Mouse (Mus musculus): ENCODE results near the gene Tmigd3. TPM values are rescaled to one million over a fixed set of nuclear protein-coding genes. Genes with fewer than 3 reads are reported as not detected.
A peak's percentile ranks its signal among the peaks of the same experiment; 100 is the strongest.

Gene Tmigd3
- total RNA-seq, 2 experiments from 2014 or later: 0.41 TPM; not detected in 1

DNA sequence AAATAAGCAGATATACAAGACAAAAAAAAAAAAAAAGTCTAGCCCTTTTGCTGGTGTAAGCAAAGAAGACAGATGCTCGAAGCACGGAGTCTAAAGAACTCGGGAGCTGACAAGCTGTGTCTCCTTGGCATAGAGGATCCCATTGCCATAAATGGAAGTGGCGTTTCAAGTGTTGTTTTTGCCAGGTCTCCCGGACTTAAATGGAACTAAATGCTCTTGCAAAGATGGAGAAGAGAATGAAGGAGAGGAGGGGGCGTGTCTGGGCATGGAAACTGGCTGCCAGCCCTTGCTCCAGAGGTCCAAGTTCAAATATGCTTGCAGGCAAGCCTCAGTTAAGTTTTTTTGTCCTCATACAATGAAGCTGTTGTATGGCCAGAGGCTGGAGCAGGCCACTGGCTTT, 1.3 kb downstream of the Tmigd3 start:
- no peak for DNase-seq (ENCODE audit: extremely low spot score in 1 of 2, low spot score in 2 of 2)
- intact Hi-C loops (cut with DNase I): no loop called here

DNA sequence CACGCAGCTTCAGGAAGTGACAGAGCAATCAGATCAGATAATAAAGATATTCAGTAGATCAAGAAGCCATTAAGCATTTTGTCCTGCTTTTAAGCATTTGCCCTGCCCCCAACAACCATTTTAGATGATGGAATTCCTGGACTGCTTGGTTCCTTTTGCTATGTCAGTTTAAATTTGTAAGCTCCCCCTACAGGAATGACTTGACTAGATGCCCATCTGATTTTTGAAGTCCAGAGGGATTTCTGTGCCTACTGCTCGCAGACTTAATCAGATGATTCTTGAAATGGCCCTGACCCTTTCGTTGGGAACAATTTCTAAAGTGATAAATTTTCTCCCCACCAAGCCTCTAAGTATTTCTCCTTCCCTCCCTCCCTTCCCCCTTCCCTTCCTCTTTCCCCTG, 1.9 kb downstream of the Tmigd3 start:
- no peak for DNase-seq (ENCODE audit: extremely low spot score in 1 of 2, low spot score in 2 of 2)

DNA sequence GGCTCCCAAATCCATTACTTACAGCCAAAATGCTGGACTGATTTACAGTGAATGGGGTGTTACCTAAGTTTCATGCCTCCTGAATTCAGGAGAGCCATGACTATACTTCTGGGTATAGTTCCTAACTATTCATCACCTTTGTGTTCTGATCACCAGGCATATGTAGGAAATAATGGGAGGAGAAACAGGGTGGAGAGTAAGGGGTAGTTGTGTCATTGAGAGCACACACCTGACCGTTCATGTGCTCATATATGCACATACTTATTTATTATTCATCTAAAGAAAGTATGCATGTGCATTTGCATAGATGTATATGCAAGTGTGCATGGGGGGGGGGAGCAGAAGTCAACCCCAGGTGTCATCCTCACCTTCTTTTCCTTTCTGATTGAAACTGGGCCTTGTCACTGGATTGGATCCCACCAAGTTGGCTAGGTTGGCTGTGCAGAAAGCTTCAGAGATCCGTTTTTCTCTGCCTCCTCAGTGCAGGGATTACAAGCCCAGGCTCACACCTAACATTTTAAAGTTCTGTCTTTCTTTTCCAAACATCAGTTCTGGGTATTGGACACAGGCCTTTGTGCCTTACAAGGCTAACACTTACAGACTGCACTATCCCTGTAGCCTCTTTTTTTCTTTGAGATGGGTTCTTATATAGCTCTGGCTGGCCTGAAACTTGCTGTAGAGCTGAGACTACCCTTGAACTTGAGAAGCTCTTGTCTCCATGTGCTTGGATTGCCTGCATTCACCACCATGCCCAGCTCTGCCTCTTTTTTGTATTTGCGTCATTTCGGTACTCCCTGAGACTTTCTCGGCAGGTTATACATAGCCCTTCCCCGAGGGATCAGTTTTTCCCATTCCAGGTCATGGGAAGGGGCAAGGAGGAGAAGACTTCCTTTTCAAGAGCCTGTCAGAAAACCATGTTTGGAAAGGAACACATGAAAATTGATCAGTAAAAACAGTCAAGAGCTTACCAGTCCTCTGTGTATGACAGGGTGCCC, 3.0 kb downstream of the Tmigd3 start:
- intact Hi-C loops (cut with DNase I): no loop called here
- DNase-seq (ENCODE audit: extremely low spot score in 1 of 2, low spot score in 2 of 2): no peak

More for the DNA sequence above, 1.9 kb downstream of the Tmigd3 start:
- intact Hi-C loops (cut with DNase I): no loop called here

DNA sequence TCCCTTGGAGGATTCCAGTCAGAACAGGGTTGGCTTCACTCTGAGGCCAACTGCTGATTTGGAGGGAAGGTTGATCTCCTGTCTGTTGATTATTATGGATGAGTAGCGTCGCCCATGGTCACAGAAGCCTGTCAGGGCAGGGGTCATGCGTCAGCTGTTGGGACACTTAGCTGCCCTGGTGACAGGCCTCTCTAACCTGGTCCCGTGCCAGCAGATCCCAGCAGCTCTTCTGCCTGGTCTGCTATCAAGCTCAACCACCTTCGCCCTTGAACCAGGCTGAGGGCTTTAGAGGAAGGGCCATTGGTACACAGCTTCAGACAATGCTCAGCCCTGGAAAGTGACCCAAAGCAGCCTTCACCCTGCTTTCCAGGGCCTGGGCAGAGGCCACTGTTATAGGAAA, 5.3 kb downstream of the Tmigd3 start:
- intact Hi-C loops (cut with DNase I): no loop called here
- no peak for DNase-seq (ENCODE audit: extremely low spot score in 1 of 2, low spot score in 2 of 2)

DNA sequence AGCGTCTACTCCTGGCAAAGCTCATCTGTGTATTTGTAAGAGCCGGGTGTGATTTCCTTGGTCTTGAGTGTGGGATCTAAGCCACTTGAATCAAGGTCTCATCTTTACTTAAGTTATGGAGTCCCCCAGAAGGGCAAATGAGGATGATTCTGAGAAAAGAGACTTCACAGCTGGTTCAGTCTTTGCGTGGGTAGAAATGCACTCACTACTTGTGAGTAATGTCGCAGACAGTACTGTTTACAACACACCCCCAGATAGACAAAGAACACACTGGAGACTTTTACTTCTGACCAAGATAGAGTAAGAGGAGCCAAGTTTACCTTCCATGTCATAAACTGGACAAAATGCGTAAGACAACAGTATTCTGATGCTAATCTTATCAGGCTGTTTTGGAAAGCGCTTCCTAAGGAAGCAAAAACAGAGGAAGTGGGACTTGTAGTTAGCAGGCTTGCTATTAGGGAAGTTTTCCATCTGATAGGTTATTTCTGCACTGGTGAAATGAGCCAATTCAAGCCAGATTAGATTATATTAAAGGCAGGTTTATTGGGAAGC, 6.6 kb downstream of the Tmigd3 start:
- no peak for DNase-seq (ENCODE audit: extremely low spot score in 1 of 2, low spot score in 2 of 2)
- intact Hi-C loops (cut with DNase I): no loop called here

DNA sequence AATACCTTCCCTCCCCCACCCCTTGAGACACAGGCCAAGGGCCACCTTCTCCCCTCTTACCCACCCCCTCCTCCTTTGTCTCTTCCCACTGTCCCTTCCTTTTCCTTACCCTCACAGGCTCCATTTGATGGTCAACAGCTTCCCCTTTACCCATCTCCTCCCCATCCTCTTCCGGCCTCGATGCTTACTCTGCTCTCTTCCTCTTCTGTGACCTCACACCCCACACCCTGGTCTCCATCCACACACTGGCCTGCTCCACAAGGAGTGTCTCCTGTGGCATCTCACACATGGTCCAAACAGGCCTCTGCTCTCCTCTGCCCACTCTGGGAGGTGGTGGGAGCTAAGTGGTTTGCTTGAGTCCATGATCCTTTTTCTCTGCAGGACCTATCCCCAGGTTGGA, 7.2 kb downstream of the Tmigd3 start:
- intact Hi-C loops (cut with DNase I): no loop called here
- DNase-seq (ENCODE audit: extremely low spot score in 1 of 2, low spot score in 2 of 2): no peak

DNA sequence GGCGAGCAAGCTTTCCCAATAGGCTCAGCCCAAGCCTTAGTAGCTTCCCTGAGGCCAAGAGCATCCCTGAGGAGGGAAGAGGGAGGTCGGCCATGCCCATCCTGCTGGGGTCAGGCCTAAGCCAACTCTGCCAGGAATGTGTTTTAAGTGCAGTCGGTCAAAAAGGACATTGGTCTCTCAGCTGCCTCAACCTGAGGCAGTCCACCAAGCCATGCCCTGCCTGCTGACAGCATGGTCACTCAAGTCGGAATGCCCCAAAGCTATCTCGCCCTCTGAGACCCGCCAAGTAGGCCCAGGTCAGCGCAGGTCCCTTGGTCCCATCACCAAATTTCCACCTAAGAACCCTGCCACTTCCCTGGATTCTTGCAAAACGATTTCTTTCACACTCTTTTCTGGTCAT, 8.0 kb downstream of the Tmigd3 start:
- intact Hi-C loops (cut with DNase I): no loop called here

DNA sequence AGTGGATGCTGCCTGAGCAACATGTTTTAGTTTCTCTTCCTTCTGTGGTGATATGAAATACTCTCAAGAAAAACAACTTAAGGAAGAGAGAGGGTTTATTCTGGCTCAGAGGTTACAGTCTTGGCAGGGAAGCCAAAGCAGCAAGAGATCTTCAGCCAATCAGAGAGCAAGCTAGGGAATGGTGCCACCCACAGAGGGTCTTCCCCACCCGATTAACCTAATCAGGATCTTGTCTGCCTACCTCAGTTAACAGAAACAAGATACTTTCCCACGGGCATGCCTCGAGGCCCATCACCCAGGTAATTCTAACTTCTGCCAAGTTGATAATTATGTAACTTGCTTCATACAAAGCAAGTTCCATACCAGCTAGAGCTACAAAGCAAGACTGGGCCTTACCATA, 9.7 kb downstream of the Tmigd3 start:
- no peak for DNase-seq (ENCODE audit: extremely low spot score in 1 of 2, low spot score in 2 of 2)

More for the DNA sequence above, 8.0 kb downstream of the Tmigd3 start:
- no peak for DNase-seq (ENCODE audit: extremely low spot score in 1 of 2, low spot score in 2 of 2)

DNA sequence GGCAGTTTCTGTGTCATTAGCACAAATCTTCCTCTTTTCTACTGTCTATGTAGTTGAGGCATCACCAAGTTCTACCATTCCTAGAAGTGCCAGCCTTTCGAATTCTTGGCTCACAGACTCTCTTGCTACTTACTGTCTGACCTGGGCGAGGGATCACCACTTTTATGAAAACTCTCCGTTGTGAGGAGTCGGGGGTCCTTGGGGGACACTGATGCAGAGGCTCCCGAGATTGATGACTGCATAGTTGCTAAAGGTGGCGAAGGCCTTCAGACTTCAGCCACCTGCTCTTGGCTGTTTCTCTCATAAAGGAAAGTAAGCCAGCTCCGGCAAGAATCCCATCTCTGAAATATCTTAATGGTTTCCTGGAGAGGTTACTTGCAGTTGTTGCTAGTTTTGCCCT, 11.4 kb downstream of the Tmigd3 start:
- DNase-seq (ENCODE audit: extremely low spot score in 1 of 2, low spot score in 2 of 2): no peak
- intact Hi-C loops (cut with DNase I): no loop called here

More for the DNA sequence above, 9.7 kb downstream of the Tmigd3 start:
- intact Hi-C loops (cut with DNase I): no loop called here

DNA sequence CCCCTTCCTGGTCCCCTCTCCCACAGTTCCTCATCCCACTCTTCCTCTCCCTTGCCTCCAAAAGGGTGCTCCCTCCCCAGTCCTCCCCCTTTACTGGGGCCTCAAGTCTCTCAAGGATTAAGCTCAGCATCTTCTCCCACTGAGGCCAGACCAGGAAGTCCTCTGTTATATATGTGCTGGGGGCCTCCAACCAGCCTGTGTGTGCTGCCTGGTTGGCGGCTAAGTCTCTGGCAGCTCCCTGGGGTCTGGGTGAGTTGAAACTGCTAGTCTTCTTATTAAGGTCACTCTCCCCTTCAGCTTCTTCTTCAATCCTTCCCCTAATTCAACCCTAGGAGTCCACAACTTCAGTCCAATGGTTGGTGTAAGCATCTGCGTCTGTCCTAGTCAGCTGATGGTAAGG, 12.4 kb downstream of the Tmigd3 start:
- intact Hi-C loops (cut with DNase I): no loop called here
- no peak for DNase-seq (ENCODE audit: extremely low spot score in 1 of 2, low spot score in 2 of 2)

DNA sequence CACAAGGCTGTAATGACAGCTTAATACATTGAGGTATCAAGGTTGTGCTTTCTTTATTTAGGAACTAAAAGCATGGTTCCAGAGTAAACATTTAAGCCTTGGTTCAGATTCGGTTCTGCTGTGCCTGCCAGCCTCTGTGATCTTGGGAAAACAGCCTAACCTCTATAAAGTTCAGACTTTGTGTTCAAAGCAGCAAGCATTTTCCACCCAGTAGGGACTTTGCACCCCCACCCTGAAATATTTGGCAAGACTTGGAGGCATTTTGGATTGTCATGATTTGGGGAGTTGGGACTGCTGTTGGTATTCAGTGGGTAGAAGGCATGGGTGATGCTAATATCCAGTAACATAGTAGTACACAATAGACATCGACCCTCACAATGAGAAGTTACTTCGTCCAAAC, 18.3 kb downstream of the Tmigd3 start:
- no peak for DNase-seq (ENCODE audit: extremely low spot score in 1 of 2, low spot score in 2 of 2)

DNA sequence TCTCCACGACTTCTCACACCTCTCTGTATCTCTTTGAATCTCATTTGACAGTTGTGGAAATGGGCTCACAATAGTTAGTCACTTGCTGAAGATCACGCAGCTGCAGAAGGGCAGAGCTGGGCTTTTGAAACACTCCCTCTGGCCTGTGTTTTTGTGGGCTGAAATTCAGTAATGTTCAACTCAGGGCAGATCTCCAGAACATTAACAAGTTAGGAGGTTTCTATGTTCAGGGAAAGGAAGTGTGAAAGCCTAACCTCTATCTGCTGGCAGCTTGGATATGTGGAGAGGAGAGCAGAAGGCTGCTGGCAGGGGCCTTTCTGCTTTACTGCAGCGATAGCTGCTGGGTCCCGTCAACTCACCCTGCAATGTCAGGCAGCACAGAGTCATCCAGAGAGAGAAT, 19.5 kb downstream of the Tmigd3 start:
- DNase-seq (ENCODE audit: extremely low spot score in 1 of 2, low spot score in 2 of 2): no peak
- intact Hi-C loops (cut with DNase I): loop anchor here (10.0 kb wide), 1 partner anchor 85 kb away; the partner anchor contains the start of gene Rap1a

More for the DNA sequence above, 18.3 kb downstream of the Tmigd3 start:
- intact Hi-C loops (cut with DNase I): no loop called here

DNA sequence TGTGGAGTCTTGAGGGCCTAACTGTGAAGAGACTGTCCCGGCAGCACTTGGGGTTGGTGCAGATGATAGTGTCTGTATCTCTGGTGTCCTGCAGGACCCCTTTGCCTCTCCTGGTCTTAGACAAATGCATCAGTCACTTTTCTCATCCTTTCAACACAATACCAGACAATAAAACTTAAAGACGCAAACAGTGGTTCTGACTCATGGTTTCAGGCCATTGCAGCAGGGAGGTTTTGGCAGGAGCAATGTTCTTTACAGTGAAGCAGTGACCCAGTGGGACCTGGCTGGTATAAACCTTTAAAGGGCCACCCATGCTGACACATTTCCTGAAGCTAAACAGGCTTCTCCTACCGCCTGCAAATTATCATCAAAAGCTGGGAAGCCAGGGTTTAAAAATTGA, 20.4 kb downstream of the Tmigd3 start:
- intact Hi-C loops (cut with DNase I): loop anchor here (10.0 kb wide), 1 partner anchor 86 kb away; the partner anchor contains the start of gene Rap1a
- DNase-seq (ENCODE audit: extremely low spot score in 1 of 2, low spot score in 2 of 2): no peak

DNA sequence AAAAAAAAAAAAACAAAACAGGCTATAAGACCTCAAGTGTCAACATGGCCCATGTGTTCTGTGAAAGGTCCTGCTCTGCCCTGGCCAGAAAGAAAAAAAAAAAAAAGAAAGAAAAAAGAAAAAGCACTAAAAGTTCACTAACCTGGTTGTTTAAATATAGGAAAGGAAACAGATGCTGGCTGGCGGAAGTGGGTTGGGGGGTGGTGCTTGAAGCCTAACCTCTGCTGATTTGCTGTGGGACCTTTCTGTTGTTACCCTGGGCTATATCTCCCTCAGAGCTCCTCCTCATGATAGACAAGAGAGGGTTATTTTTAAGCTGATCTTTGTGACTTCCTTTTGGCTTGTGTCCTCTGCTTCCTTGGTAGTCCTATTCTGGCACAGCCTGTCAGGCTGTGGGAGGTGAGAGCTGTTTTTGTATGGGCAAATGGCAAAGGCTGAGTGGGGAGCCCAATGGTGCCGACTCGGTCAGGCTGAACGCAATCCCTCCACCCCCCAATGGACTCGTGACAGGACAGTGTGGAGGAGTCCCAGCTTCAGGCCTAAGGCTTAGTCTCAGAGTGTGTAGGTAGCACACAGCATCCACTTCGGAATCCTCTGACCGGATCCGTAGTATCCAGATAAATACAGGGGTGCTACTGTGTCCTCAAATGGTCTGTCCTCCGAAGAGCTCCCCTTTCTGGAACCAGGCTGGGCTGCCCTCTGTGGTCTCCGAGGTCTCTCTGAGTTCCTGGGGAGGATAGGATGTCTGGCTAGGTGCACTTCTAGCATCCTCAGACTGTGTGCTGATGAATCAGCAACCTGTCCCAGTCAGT, 21.3 kb downstream of the Tmigd3 start:
- intact Hi-C loops (cut with DNase I): loop anchor here (10.0 kb wide), 1 partner anchor 87 kb away; the partner anchor contains the start of gene Rap1a
- DNase-seq (ENCODE audit: extremely low spot score in 1 of 2, low spot score in 2 of 2): peak in 1 of 2 experiments; percentile 58

DNA sequence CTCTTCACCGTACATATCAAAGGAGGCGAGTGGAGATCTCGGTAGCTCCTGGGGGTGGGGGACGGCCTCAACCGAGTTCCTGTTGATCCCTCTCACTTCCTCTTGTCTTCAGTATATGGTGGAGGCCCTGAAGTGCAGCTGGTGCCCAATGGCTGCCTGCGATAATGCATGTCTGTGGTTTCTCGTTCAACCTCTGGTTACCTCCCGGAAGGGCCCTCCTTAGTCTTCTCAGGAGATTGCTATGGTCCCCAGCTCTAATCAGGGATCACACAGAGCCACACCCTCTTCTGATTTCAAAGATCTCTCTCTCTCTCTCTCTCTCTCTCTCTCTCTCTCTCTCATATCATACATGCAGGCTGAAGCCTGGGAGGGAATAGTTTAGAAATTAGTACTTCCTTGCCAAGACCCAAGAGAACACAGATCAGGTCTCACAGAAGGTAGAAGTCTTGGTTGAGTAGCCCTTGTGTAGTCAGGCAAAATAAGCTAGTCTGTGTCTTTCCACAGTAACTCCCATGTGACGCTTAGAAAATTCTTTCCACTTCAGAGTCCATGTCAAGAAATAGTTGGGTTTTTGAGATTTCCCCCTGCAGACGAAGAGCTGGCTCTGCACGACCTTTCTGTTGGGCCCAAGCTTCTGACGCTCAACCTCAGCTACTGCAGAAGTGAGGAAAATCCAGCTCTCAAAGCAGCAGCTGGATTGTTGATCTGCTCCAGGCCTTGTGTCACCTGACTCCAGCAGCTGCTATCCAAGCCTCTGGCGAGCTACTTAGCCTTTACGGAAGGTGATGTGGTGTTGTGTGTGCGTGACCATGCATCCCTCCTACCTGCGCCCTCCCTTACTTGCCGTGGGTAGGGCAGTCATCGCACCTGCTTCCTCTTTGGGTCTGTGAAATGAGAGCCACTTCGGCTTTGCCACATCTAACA, 22.1 kb downstream of the Tmigd3 start:
- DNase-seq (ENCODE audit: extremely low spot score in 1 of 2, low spot score in 2 of 2): peak in 1 of 2 experiments; percentile 51
- intact Hi-C loops (cut with DNase I): loop anchor here (10.0 kb wide), 1 partner anchor 88 kb away; the partner anchor contains the start of gene Rap1a

DNA sequence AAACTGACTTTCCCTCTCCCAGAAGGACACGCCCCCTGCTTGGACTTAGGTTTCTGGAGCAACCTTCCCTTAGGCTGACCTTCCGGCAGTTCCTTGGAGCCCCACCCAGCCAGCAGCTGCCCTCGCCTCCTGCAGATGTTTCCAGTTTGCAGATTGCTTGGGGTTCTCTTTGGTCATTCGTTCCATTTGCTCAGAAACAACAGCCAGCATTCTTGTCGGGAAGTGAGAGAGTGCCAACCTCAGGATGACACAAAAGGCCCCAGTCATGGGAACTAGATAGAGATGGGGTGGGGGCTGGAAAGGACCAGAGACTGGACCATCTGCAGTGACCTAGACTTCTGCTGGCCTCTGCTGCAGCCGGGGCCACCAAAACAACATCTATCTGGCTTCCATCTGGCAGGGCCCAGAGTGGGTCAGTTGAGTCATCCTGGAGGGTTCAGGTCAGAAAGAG, 23.3 kb downstream of the Tmigd3 start:
- peak in 1 of 2 experiments; percentile 57 for DNase-seq (ENCODE audit: extremely low spot score in 1 of 2, low spot score in 2 of 2)
- intact Hi-C loops (cut with DNase I): loop anchor here (10.0 kb wide), 1 partner anchor 89 kb away; the partner anchor contains the start of gene Rap1a

DNA sequence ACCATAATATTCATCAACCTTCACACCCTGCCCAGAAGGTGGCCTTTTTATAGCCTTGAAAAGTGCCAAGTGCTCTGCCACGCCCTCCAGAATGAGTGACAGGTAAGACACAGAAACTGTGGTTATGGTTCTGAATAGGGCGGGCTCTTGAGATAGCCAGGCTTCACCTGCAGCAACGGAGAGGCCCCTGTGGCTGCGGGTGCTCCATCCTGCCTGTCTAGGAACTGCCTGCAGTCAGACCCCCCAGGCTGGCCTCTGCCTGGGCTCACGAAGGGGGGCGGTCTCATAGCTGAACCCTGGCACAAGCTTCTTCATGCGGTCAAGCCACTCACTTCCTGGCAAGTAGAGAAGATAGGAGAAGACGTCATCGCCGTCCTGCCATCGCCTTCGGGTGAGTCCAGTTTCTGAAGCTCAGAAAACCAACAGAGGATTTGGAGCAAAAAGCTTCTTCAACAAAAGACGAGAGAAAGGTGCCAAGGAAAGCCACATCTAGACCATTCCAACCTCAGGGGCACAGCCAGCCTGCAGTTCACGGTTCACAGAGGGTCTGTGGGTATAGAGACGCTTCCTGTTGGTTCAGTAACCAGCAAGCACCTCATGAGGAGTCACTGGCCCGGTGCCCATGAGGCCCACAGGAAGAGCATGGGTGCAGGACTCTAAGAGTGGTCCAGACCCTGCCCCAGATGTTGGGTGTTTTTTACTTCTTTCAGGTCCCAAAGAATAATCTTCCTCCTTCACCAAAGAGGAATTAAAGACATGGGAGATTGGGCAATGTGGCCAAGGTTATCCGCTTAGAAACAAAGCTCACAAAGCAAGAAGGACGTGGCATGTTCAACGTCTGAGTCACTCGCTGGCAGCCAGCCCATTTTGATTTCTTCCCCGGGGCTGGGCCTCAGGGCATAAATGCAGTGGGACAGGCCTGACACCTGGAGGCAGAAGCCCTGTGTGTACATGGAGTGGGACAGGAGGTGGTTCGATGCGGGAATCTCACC, 24.2 kb downstream of the Tmigd3 start:
- peak in 1 of 2 experiments; percentile 92 for DNase-seq (ENCODE audit: extremely low spot score in 1 of 2, low spot score in 2 of 2)
- intact Hi-C loops (cut with DNase I): loop anchor here (5.0 to 10.0 kb wide), 2 partner anchors 90 to 208 kb away; partner anchors contain the start of genes Ddx20 and Rap1a
